Mouse (Mus musculus) heart, embryonic 14.5 days (tissue): ENCODE results near the gene Hap1. TPM values are rescaled to one million over a fixed set of nuclear protein-coding genes. Genes with fewer than 3 reads are reported as not detected.
A peak's percentile ranks its signal among the peaks of the same experiment; 100 is the strongest.

Experiments used
- ATAC-seq: fragments of 200-750 bp; cut with Nextera tagmentation; 2 replicates; pipeline ENCODE4 v1.8.0; 2017; ENCODE audit warnings: low read depth, moderate TSS enrichment; ENCODE audit not compliant: insufficient number of reproducible peaks, insufficient read depth, low FRiP score
- H3K27ac ChIP-seq, 2 experiments: fragments of 200-500 bp in 1 of 2; fragments of 300-500 bp in 1 of 2; sonication (generic) in 1 of 2; replicated peaks in 1 of 2; 2 replicates each; pipeline ENCODE4 v1.5.1; 2012 to 2014; ENCODE audit warnings: low read depth in 2 of 2, low read length in 2 of 2, control low read depth in 1 of 2, mild to moderate bottlenecking in 1 of 2, mixed read lengths in 1 of 2; ENCODE audit not compliant: control insufficient read depth in 1 of 2, insufficient read depth in 1 of 2
- H3K27me3 ChIP-seq: fragments of 300-500 bp; sonication (generic); 2 replicates; pipeline ENCODE4 v1.6.1; 2014; ENCODE audit warnings: mild to moderate bottlenecking, low read length, control low read depth; ENCODE audit not compliant: control insufficient read depth, insufficient read depth
- H3K36me3 ChIP-seq: fragments of 300-500 bp; sonication (generic); 2 replicates; pipeline ENCODE4 v1.6.1; 2014; ENCODE audit warnings: mild to moderate bottlenecking, control low read depth, low read length, mixed read lengths; ENCODE audit not compliant: control insufficient read depth, insufficient read depth
- H3K4me1 ChIP-seq, 2 experiments: fragments of 200-500 bp in 1 of 2; fragments of 300-500 bp in 1 of 2; sonication (generic) in 1 of 2; 2 replicates each; pipeline ENCODE4 v1.6.1; 2012 to 2014; ENCODE audit warnings: low read length in 2 of 2, control low read depth in 1 of 2, mixed read lengths in 1 of 2; ENCODE audit not compliant: control insufficient read depth in 2 of 2, insufficient read depth in 2 of 2
- H3K4me2 ChIP-seq: fragments of 300-500 bp; sonication (generic); 2 replicates; pipeline ENCODE4 v1.6.1; 2014; ENCODE audit warnings: mild to moderate bottlenecking, low read length
- H3K4me3 ChIP-seq, 2 experiments: fragments of 200-500 bp in 1 of 2; fragments of 300-500 bp in 1 of 2; sonication (generic) in 1 of 2; 2 replicates each; pipeline ENCODE4 v1.5.1; 2012 to 2014; ENCODE audit warnings: low read length in 2 of 2, mild to moderate bottlenecking in 2 of 2, control low read depth in 1 of 2, low read depth in 1 of 2, moderate library complexity in 1 of 2; ENCODE audit not compliant: control insufficient read depth in 1 of 2, insufficient read depth in 1 of 2
- H3K9ac ChIP-seq: fragments of 300-500 bp; sonication (generic); 2 replicates; pipeline ENCODE4 v1.6.1; 2014; ENCODE audit warnings: mild to moderate bottlenecking, low read length
- H3K9me3 ChIP-seq: fragments of 300-500 bp; sonication (generic); 2 replicates; pipeline ENCODE4 v1.6.1; 2016; ENCODE audit warnings: low read length, control low read depth; ENCODE audit not compliant: control insufficient read depth
- WGBS: fragments of 180-500 bp; shearing (Covaris S2); extraction: QIAGEN DNeasy Blood & Tissue Kit; methylation state at CpG from one replicate; pipeline ENCODE4 v1.1.7; 2014; 5-methylcytosine and 5-hydroxymethylcytosine counted together
- polyA plus RNA-seq: library from polyadenylated mRNA; unstranded; fragments of >200 nt; fragmentation: Nextera tagmentation; extraction: Ambion mirVana; gene quantifications from 2 replicates; pipeline ENCODE4 v1.2.1, GENCODE M21; 2014

Gene Hap1
- polyA plus RNA-seq, 1 experiment from 2014 or later = 4.3 TPM

- under 1% methylated on average over 32 of the region's 40 CpGs for WGBS
- ATAC-seq = peak; percentile 88
- no peaks in the 10 kb centered on the region for H3K9me3 ChIP-seq
- peaks cover 0 to 8% of the 10 kb centered on the region in 2 experiments; a peak in 1 of 4 replicates for H3K4me1 ChIP-seq
- peaks cover 22% of the 10 kb centered on the region for H3K36me3 ChIP-seq
- peak overlapping the region; percentile 59 to 74 for H3K4me3 ChIP-seq
- peak overlapping the region; percentile 95 for H3K9ac ChIP-seq
- H3K27me3 ChIP-seq = no peaks in the 10 kb centered on the region
- peak overlapping the region; percentile 89 for H3K4me2 ChIP-seq
- peak overlapping the region; percentile 86 to 99 for H3K27ac ChIP-seq
These were observed 35.7 kb downstream of the Hap1 start for GRCm38 (mm10) chr11:100320172-100320630.

- ATAC-seq = peak; percentile 91
- H3K9ac ChIP-seq = peak within 1 kb of the TSS; percentile 95
- 1% methylated on average over 50 of the region's 58 CpGs for WGBS
- H3K36me3 ChIP-seq = peaks cover 22% of the 10 kb centered on the region
- no peaks in the 10 kb centered on the region for H3K27me3 ChIP-seq
- peak within 1 kb of the TSS; percentile 86 to 99 for H3K27ac ChIP-seq
- peak within 1 kb of the TSS; percentile 89 for H3K4me2 ChIP-seq
- H3K4me1 ChIP-seq = peaks cover 0 to 8% of the 10 kb centered on the region in 2 experiments; a peak in 1 of 4 replicates
- H3K9me3 ChIP-seq = no peaks in the 10 kb centered on the region
- peak within 1 kb of the TSS; percentile 59 to 74 for H3K4me3 ChIP-seq
These were observed 36.3 kb downstream of the Hap1 start, which contains the start of gene Eif1 for GRCm38 (mm10) chr11:100319492-100320171. Gene Eif1, plus strand, starts transcription at chr11:100319885.

GRCm38 (mm10) chr11:100318529-100319451, 37.1 kb downstream of the Hap1 start:
- H3K36me3 ChIP-seq = peaks cover 22% of the 10 kb centered on the region
- 80% methylated on average over 10 of the region's 10 CpGs for WGBS
- no peak for ATAC-seq
- H3K27me3 ChIP-seq = no peaks in the 10 kb centered on the region
- H3K4me1 ChIP-seq = peaks cover 0 to 8% of the 10 kb centered on the region in 2 experiments; a peak in 1 of 4 replicates
- H3K27ac ChIP-seq = peak overlapping the region in 1 of 2 experiments; percentile 99; a peak in 1 of 4 replicates
- no peaks in the 10 kb centered on the region for H3K9me3 ChIP-seq
- H3K4me2 ChIP-seq = peak overlapping the region; percentile 76
- H3K9ac ChIP-seq = peak overlapping the region; percentile 58
- H3K4me3 ChIP-seq = peak overlapping the region; percentile 44 to 74; a peak in 3 of 4 replicates

GRCm38 (mm10) chr11:100317826-100318380, 38.0 kb downstream of the Hap1 start:
- ATAC-seq = no peak
- Histone ChIP-seq H3K36me3 (peaks cover 22% of the 10 kb centered on the region), H3K4me2 (no peak overlapping the region), H3K27ac (no peak overlapping the region), H3K27me3 (no peaks in the 10 kb centered on the region), H3K9ac (no peak overlapping the region), H3K4me1 (peaks cover 0 to 8% of the 10 kb centered on the region in 2 experiments; a peak in 1 of 4 replicates), H3K9me3 (no peaks in the 10 kb centered on the region), H3K4me3 (no peak overlapping the region)
- WGBS = 65% methylated on average over 6 of the region's 6 CpGs

GRCm38 (mm10) chr11:100315439-100315838, 40.5 kb downstream of the Hap1 start:
- Histone ChIP-seq H3K9ac (no peak overlapping the region), H3K27ac (no peak overlapping the region), H3K4me3 (no peak overlapping the region), H3K36me3 (peaks cover under 1% of the 10 kb centered on the region), H3K4me2 (no peak overlapping the region), H3K9me3 (no peaks in the 10 kb centered on the region), H3K4me1 (peaks cover 4 to 15% of the 10 kb centered on the region in 2 experiments; a peak in 3 of 4 replicates), H3K27me3 (no peaks in the 10 kb centered on the region)
- 83% methylated on average over 5 of the region's 5 CpGs for WGBS
- no peak for ATAC-seq

GRCm38 (mm10) chr11:100313424-100313823, 42.5 kb downstream of the Hap1 start:
- Histone ChIP-seq H3K9ac (no peak overlapping the region), H3K4me3 (no peak overlapping the region), H3K27ac (no peak overlapping the region), H3K9me3 (no peaks in the 10 kb centered on the region), H3K27me3 (no peaks in the 10 kb centered on the region), H3K4me1 (peaks cover 4 to 15% of the 10 kb centered on the region in 2 experiments; a peak in 3 of 4 replicates), H3K4me2 (no peak overlapping the region), H3K36me3 (no peaks in the 10 kb centered on the region)
- 82% methylated on average over 6 of the region's 6 CpGs for WGBS
- ATAC-seq = no peak

GRCm38 (mm10) chr11:100312096-100312679, 43.7 kb downstream of the Hap1 start:
- H3K4me2 ChIP-seq = peak overlapping the region; percentile 41
- peak overlapping the region; percentile 52 to 80 for H3K27ac ChIP-seq
- 18% methylated on average over 5 of the region's 5 CpGs for WGBS

More at GRCm38 (mm10) chr11:100312096-100312679, 43.7 kb downstream of the Hap1 start:
- Histone ChIP-seq H3K4me1 (peaks cover 4 to 15% of the 10 kb centered on the region in 2 experiments; a peak in 3 of 4 replicates), H3K9me3 (no peaks in the 10 kb centered on the region), H3K4me3 (no peak overlapping the region), H3K36me3 (no peaks in the 10 kb centered on the region), H3K27me3 (no peaks in the 10 kb centered on the region), H3K9ac (0 out of 2 replicates have a peak overlapping the region, but pooled peaks have one; percentile 25)
- ATAC-seq = no peak
